Mouse (Mus musculus): ENCODE measurements at regions not wholly inside any gene's neighbourhood (a gene's known extent, or its start where the extent isn't known, plus 50 kb on each side); places are given as distances from the start of the nearest gene placed in this dataset.

GRCm38 (mm10) chr8:26816977-26817376 is 160.1 kb upstream of the Zfp703 start:
- no peak for DNase-seq

DNA sequence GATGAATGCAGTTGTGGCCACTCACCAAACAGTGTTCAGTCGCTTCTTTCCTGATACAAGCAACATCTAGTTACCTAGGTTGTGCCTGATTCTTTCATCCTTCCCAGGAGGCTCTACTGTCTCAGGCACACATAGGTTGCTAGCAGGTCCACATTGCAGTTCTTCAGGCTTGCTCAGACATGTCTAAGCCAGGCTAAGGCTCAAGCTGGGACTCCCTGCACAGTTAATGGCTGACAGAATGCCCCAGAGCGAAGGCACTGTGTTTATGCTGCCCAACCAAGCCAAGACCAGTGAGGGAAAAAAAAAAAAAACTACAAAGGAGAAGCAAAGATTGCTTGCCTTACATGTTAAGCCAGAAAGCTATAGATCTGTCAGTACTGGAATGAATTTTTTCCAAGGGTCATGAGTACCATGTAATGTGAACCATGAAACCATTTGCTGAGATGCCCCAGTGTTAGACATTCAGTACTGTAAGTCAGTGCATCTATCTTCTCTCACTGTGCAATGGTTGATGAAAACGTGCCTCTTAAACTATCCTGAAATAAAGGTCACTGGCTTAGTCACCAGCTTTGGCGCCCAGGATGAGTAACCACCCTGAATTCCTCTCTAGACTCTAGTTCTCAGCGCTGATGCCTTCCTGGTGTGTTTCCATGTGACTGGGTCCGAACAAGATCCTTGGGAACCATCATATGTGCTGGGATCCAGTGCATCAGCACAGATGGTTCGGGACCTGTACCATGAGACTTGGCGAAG is 152.8 kb upstream of the Zfp703 start:
- no peak for DNase-seq

DNA sequence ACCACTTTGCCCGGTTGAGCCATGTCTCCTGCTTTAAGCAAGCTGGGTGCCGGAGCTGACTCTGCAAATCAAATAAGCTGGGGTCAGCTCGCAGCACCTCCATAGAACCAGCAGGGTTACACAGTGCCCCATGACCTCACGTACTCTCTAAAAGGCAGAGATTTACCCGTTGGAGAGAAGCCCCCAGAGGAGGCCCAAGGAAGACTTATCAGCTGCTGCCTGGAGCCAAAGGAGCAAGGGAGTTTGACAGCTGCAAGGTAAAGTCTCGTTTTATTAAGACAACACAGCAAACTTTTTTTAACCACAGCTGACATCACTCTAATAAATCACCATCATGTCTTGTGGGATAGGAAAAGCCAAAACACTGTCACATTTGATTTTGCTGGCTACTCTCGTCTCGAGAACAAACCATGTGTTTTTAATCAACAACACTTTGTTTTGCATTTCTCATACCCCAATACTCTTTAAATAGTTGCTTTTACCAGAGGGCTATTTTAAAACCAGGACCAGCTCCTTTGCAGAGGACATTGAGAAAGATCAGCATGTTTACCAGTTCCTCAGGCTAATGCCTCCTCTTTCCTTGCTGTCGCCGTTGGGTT is 148.7 kb upstream of the Zfp703 start:
- DNase-seq, result no peak

DNA sequence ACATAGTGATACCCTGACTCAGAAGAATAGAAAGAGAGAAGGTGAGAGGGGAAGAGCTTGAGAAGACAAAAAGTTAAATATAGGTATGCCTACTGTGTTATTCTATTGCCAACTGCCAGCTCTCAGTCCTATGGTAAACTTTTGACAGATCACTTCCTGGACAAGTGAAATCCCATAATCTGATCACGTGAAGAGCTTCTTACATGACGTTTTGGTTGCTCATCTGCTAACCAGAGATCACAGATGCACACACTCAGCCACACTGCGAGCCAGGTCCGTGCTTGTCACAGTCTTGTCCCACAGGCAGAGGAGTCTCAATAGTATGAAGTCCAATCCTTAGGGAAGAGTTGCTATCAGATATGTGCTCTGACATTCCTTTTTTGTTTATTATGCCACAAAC is 147.8 kb upstream of the Zfp703 start:
- no peak for DNase-seq

- DNase-seq, result no peak
These were observed 146.0 kb upstream of the Zfp703 start for GRCm38 (mm10) chr8:26831148-26831547.

- DNase-seq, result no peak
These were observed 145.3 kb upstream of the Zfp703 start for GRCm38 (mm10) chr8:26831790-26832189.

DNA sequence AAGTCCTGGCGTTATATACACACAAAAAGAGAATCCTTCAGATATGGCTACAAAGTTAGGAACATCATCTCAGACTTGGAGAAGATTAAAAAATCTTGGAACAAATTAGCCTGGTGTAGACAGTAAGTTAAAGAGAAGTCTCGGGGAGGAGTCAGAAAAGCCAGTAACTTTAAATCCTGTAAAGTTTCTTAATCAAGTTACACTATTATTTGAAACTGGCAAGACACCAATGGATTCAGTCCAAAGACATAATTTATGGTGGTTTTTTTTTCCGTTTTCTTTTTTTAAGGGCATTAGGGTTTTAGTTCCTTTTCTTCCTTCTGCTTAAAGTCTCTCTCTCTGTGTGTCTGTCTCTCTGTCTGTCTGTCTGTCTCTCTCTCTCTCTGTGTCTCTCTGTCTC is 144.6 kb upstream of the Zfp703 start:
- no peak for DNase-seq

DNA sequence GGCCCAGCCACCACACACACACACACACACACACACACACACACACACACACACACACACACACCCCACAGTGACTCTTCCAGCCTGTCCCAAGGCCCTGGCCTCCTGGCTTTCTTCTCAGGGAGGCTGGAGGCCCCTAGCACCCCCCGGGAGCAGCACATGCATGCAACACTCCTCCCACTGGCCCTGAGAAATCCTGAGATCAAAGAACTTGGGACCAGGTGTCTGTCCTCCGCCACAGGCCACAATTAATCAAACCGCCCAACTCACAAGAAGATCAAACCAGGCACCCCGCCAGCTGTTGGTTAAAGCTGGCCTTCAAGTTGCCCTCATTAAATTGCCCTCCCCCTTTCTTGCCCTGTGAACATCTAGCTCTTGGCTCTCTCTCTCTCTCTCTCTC is 143.8 kb upstream of the Zfp703 start:
- no peak for DNase-seq

- no peak for DNase-seq
These were observed 143.3 kb upstream of the Zfp703 start for GRCm38 (mm10) chr8:26833784-26834183.

DNA sequence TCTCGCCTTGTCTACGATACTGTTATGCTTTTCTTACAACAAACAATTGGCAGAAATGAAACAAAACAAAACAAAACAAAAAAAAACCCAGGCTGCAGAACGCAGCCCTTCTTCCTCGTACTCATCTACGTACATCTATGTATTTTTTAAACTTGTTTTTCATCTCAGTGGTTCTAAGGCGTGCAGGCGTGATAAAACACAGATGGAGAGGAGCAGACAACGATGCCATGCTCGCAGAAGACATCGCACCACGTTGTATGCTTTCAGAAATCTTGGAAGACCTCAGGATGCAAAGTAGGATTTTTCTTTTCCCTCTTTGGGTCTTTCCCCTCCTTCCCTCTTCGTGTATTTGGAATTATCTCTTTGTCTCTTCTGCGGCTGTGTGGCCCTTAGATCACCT is 142.5 kb upstream of the Zfp703 start:
- DNase-seq, result no peak

DNA sequence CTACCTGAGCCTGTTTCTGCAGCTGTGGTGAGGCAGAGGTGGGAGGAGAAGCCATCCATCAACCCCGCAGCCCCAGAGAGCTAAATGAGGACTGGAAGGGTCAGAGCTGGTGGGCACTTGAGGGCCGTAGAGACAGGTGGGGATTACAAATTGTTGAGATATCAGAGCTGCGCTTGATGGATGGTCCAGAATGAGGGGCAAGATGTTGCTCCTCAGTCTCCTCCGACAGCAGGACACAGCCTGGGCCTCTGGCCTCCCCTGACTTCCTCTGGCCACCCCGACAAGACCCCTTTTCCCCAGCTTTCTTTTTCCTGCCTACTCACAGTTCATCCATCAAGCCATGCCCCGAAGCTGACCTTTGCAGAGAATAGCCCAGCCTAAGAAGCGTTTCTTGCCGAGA is 142.0 kb upstream of the Zfp703 start:
- DNase-seq, result no peak

GRCm38 (mm10) chr8:26835616-26836015 is 141.5 kb upstream of the Zfp703 start:
- no peak for DNase-seq

GRCm38 (mm10) chr8:26836552-26836951 is 140.6 kb upstream of the Zfp703 start:
- no peak for DNase-seq

DNA sequence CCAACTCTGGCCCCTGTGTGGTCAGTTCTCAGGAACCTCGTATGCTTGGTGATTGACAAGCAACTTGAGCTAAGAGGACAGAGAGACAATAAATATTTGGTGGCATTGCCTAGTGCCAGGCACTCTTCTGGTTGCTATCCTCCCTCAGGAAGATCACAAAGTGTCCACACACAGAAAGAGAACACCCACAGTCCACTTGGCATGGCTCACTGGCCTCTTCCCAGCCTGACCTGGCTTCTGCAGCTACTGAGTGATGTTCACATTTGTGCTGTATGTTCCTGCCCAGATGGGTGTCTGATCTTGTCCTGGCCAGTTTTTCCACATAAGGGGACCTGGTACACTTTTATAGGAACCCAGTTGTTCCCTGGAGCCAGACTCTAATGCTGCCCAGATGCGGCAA is 136.8 kb upstream of the Zfp703 start:
- no peak for DNase-seq

GRCm38 (mm10) chr8:26840745-26841680 is 136.1 kb upstream of the Zfp703 start:
- DNase-seq, result no peak

GRCm38 (mm10) chr8:26843714-26844113 is 133.4 kb upstream of the Zfp703 start:
- no peak for DNase-seq

GRCm38 (mm10) chr8:26844132-26844808 is 132.9 kb upstream of the Zfp703 start:
- no peak for DNase-seq

- no peak for DNase-seq
These were observed 132.3 kb upstream of the Zfp703 start for GRCm38 (mm10) chr8:26844809-26845143.

DNA sequence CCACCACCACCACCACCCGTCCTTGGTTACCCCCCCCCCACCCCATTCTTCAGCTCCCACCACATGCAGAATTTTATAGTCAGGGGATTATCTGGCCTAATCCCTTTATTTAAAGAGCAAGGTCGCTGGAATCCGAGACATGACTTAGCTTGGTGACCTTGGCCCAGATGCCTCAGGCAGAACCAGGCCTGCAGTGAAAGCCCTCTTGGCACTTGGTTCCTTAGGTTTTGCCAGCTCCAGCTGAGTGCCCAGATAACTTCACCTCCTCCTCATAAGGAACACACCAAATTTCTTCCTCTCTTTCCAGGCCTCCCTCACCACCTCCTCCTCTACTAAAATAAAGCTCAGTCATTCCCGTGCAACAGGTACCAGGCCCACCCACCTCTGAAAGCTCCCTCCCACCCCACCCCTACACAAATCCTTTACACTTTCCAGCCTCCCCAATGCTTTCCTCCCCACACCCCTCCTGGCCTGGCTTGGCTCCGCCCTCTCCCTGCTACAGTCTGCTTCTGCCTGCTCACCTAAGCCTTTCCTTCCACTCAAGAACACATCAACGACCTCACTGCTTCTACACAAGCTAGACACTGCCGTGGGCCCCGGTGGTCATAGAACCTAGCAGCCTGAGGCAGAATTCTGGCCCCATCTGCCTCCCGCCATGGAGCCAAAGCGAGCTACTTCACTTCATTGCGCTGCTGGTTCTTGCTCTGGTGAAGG is 131.5 kb upstream of the Zfp703 start:
- no peak for DNase-seq

- DNase-seq, result no peak
These were observed 130.1 kb upstream of the Zfp703 start for GRCm38 (mm10) chr8:26847009-26847408.

GRCm38 (mm10) chr8:26848098-26848772 is 128.9 kb upstream of the Zfp703 start:
- DNase-seq, result no peak

All from thymus, postnatal 14 days (tissue).